ENCODE assay signal across 9 mouse cellular contexts in the genomic region with DNA sequence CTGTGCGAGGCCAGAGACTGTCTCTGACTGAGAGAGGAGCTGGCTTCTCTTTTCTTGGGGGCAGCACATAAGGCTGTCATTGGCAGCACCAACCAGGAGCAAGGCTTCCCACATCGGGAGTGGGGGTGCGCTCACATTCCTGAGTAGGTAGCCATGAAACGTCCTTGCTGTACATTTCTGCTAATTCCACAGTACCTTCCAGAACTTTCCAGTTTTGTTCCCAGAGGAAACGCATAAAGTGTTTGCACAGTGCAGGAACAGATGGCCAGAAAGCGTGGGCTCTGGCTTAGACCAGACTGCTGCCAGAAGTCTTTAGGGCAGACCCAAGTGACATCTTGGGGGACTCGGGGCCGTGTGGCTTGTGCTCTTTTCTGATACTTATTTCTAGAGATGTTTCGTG. TPM values are rescaled to one million over a fixed set of nuclear protein-coding genes. Genes with fewer than 3 reads are reported as not detected.
A peak's percentile ranks its signal among the peaks of the same experiment; 100 is the strongest.
DNase-seq lines count a peak whose midpoint lies in the region; ATAC-seq and TF ChIP-seq lines count a peak whose summit lies in the region.
"Had no signal": no experiment of that assay in that cellular context is flagged by ENCODE, and none has a peak within 500 bp of the region (broad histone marks: within the 10 kb centered on the region; RNA-seq: fewer than 3 reads in every experiment).

No protein-coding gene starts in this region.

- H3K4me2 ChIP-seq in kidney, postnatal 0 days (ENCODE audit: low read length): peak overlapping the region; percentile 39
- no peak overlapping the region for H3K4me2 ChIP-seq in forebrain, embryonic 16.5 days (ENCODE audit: low read length)
- H3K4me2 ChIP-seq in midbrain, embryonic 16.5 days (ENCODE audit: low read length): no peak overlapping the region
- H3K4me2 ChIP-seq: liver, embryonic 13.5 days had no signal

- H3K9ac ChIP-seq in kidney, postnatal 0 days (ENCODE audit: low read depth, low read length): 0 out of 2 replicates have a peak overlapping the region, but pooled peaks have one; percentile 24
- no peak overlapping the region for H3K9ac ChIP-seq in forebrain, embryonic 16.5 days (replicated peaks; ENCODE audit: low read depth, low read length)
- no peak overlapping the region for H3K9ac ChIP-seq in midbrain, embryonic 16.5 days (ENCODE audit: low read depth, low read length)
- H3K9ac ChIP-seq: liver, embryonic 13.5 days had no signal

- H3K36me3 ChIP-seq in kidney, postnatal 0 days (ENCODE audit: insufficient read depth, low read length): no peaks in the 10 kb centered on the region
- no peaks in the 10 kb centered on the region for H3K36me3 ChIP-seq in embryonic facial prominence, embryonic 10.5 days (replicated peaks)
- 0 out of 2 replicates have a peak, but pooled peaks cover 2% of the 10 kb centered on the region for H3K36me3 ChIP-seq in forebrain, embryonic 16.5 days (ENCODE audit: control insufficient read depth, insufficient read depth)
- peaks cover 8% of the 10 kb centered on the region for H3K36me3 ChIP-seq in midbrain, embryonic 16.5 days (ENCODE audit: control insufficient read depth, insufficient read depth, low read length)
- H3K36me3 ChIP-seq: liver, embryonic 13.5 days had no signal

- intact Hi-C loops in gastrocnemius, postnatal 14 days (cut with DNase I; ENCODE audit: low total_unique reads): no loop called here

- peak; percentile 25 for DNase-seq in kidney, postnatal 0 days (ENCODE audit: low spot score)
- no peak for DNase-seq in kidney, adult 18-20 months
- DNase-seq in embryonic facial prominence, embryonic 10.5 days (ENCODE audit: low spot score): no peak
- DNase-seq in gastrocnemius, postnatal 14 days: no peak
- DNase-seq in retina, embryonic 14.5 days (ENCODE audit: low spot score): no peak
- DNase-seq: liver, embryonic 13.5 days had no signal

- H3K27ac ChIP-seq in kidney, postnatal 0 days: peak overlapping the region; percentile 82
- H3K27ac ChIP-seq in embryonic facial prominence, embryonic 10.5 days (replicated peaks): peak overlapping the region; percentile 90
- peak overlapping the region; percentile 45 for H3K27ac ChIP-seq in forebrain, embryonic 16.5 days (ENCODE audit: low read length)
- H3K27ac ChIP-seq in midbrain, embryonic 16.5 days (ENCODE audit: low read length): peak overlapping the region; percentile 33; the same call in 1 of the 2 replicates
- H3K27ac ChIP-seq: liver, embryonic 13.5 days had no signal

- H3K27me3 ChIP-seq in kidney, postnatal 0 days (ENCODE audit: insufficient read depth, low read length): no peaks in the 10 kb centered on the region
- no peaks in the 10 kb centered on the region for H3K27me3 ChIP-seq in embryonic facial prominence, embryonic 10.5 days (replicated peaks; ENCODE audit: low read depth, poor library complexity, severe bottlenecking)
- H3K27me3 ChIP-seq in forebrain, embryonic 16.5 days (replicated peaks; ENCODE audit: control insufficient read depth, insufficient read depth, low read length): no peaks in the 10 kb centered on the region
- H3K27me3 ChIP-seq in midbrain, embryonic 16.5 days (ENCODE audit: control insufficient read depth, insufficient read depth, low read depth, low read length): no peaks in the 10 kb centered on the region
- H3K27me3 ChIP-seq: liver, embryonic 13.5 days had no signal

- no peaks in the 10 kb centered on the region for H3K9me3 ChIP-seq in kidney, postnatal 0 days (replicated peaks; ENCODE audit: low read length)
- H3K9me3 ChIP-seq in embryonic facial prominence, embryonic 10.5 days: no peaks in the 10 kb centered on the region
- no peaks in the 10 kb centered on the region for H3K9me3 ChIP-seq in forebrain, embryonic 16.5 days (ENCODE audit: control insufficient read depth, low read length)
- no peaks in the 10 kb centered on the region for H3K9me3 ChIP-seq in midbrain, embryonic 16.5 days (replicated peaks; ENCODE audit: control insufficient read depth, low read length, poor library complexity, severe bottlenecking)
- H3K9me3 ChIP-seq: liver, embryonic 13.5 days had no signal

- H3K4me3 ChIP-seq in kidney, postnatal 0 days (replicated peaks; ENCODE audit: low read depth, low read length): no peak overlapping the region
- peak overlapping the region; percentile 47 for H3K4me3 ChIP-seq in embryonic facial prominence, embryonic 10.5 days
- no peak overlapping the region for H3K4me3 ChIP-seq in forebrain, embryonic 16.5 days (replicated peaks; ENCODE audit: low read length)
- no peak overlapping the region for H3K4me3 ChIP-seq in midbrain, embryonic 16.5 days (ENCODE audit: low read depth, low read length)
- H3K4me3 ChIP-seq: erythroblast, embryonic 14.5 days; liver, embryonic 13.5 days had no signal

- no peak for TF ChIP-seq CTCF in kidney, postnatal 0 days (IDR thresholded peaks at IDR 0.05; ENCODE audit: low read depth)

- peaks cover 34% of the 10 kb centered on the region for H3K4me1 ChIP-seq in kidney, postnatal 0 days (replicated peaks; ENCODE audit: insufficient read depth, low read length)
- peaks cover 70% of the 10 kb centered on the region for H3K4me1 ChIP-seq in embryonic facial prominence, embryonic 10.5 days
- H3K4me1 ChIP-seq in forebrain, embryonic 16.5 days (replicated peaks; ENCODE audit: control insufficient read depth, insufficient read depth, low read length): peaks cover 28% of the 10 kb centered on the region
- H3K4me1 ChIP-seq in midbrain, embryonic 16.5 days (ENCODE audit: control insufficient read depth, insufficient read depth, low read length): peaks cover 9% of the 10 kb centered on the region; the same call in 1 of the 2 replicates

- WGBS in kidney, postnatal 0 days: 49% methylated on average over 9 of the region's 9 CpGs
- WGBS in embryonic facial prominence, embryonic 10.5 days: 46% methylated on average over 9 of the region's 9 CpGs
- WGBS in forebrain, embryonic 16.5 days: 66% methylated on average over 9 of the region's 9 CpGs
- 71% methylated on average over 9 of the region's 9 CpGs for WGBS in midbrain, embryonic 16.5 days

- ATAC-seq in kidney, postnatal 0 days (replicated peaks; ENCODE audit: low FRiP score, low read depth): no peak
- ATAC-seq in forebrain, embryonic 16.5 days: 0 out of 2 replicates have a peak, but pooled peaks have one; percentile 37
- no peak for ATAC-seq in midbrain, embryonic 16.5 days

RNA-seq across cellular contexts. Expression of a gene that starts 34.0 kb away (rescaled TPM):
- polyA plus RNA-seq in kidney, postnatal 0 days (2015; fragmentation: Nextera tagmentation; extraction: Ambion mirVana): 77.2 and 80.0 TPM in 2 replicates
- 99.6 and 100 TPM in 2 replicates for polyA plus RNA-seq in embryonic facial prominence, embryonic 10.5 days (2016; fragmentation: Nextera tagmentation; extraction: Ambion mirVana)
- polyA plus RNA-seq in forebrain, embryonic 16.5 days (2015; fragmentation: Nextera tagmentation; extraction: Ambion mirVana): 79.4 and 84.0 TPM in 2 replicates
- polyA plus RNA-seq in midbrain, embryonic 16.5 days (2015; fragmentation: Nextera tagmentation; extraction: Ambion mirVana): 69.8 and 70.1 TPM in 2 replicates
- 10 to 100 TPM; 11.9 to 15.3 TPM for total RNA-seq in gastrocnemius, postnatal 14 days (2021)

Comparison
In these comparisons a context has a peak if more than half of its experiments do, and no peak if none do; other contexts are left out.
1. H3K27ac ChIP-seq: peak in every context shown above with its lines; median percentile 90 in embryonic facial prominence, embryonic 10.5 days; 82 in kidney, postnatal 0 days; 45 in forebrain, embryonic 16.5 days; 33 in midbrain, embryonic 16.5 days.